Mouse (Mus musculus): ENCODE measurements around the gene Tmprss13.

DNA sequence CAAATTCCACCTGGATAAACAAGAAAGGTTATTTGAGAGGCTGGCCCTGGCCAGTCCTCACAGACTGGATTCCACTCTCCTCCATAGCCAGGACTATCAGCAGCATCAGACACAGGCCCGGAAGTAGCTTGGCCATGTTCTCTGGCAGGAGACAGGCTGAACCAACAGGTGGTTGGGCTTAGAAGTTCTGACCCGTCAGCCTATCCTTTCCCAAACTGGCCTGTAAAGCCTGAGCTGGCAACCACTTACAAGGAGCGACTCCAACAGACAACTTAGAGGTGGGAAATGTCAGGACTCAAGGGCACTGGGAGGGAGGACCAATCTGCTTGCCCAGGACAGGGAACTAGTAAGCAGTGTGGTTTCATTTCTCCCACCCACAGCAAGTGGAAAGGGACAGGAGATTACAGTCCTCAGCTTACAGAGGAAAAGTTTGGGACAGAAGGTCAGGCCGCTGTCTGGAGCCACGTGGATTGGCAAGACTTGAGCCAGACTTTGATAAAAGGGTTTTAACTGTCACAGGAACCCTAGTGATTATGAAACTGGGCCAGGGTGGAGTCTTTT lies 49.5 kb downstream of the Tmprss13 start:
- no peak for TF ChIP-seq CTCF (IDR thresholded peaks at IDR 0.05; ENCODE audit: low read depth, low read length)
- TF ChIP-seq POLR2A (IDR thresholded peaks at IDR 0.05; ENCODE audit: extremely low read depth, insufficient read depth, low read length) = no peak

All from liver, adult 2 months (tissue).